Mouse (Mus musculus) telencephalon, adult 2 months (tissue): ENCODE measurements at regions not wholly inside any gene's neighbourhood (a gene's known extent, or its start where the extent isn't known, plus 50 kb on each side); places are given as distances from the start of the nearest gene placed in this dataset.

Experiments
- DNase-seq: peaks from one replicate; pipeline ENCODE4 v3.0.0-alpha.2; 2011; ENCODE audit warnings: low read depth, low spot score

- peak; percentile 11 for DNase-seq
Observed at GRCm38 (mm10) chr3:17201773-17202172, 746.4 kb upstream of the Cypt12 start.

GRCm38 (mm10) chr3:17214031-17214430 is 734.2 kb upstream of the Cypt12 start:
- DNase-seq = no peak

GRCm38 (mm10) chr3:17216825-17217224 is 731.4 kb upstream of the Cypt12 start:
- DNase-seq = no peak

GRCm38 (mm10) chr3:17238407-17238806 is 709.8 kb upstream of the Cypt12 start:
- DNase-seq = no peak

- peak; percentile 19 for DNase-seq
Observed at GRCm38 (mm10) chr3:17258397-17258796, 689.8 kb upstream of the Cypt12 start.

- peak; percentile 50 for DNase-seq
Observed at GRCm38 (mm10) chr3:17259093-17259492, 689.1 kb upstream of the Cypt12 start.

GRCm38 (mm10) chr3:17281231-17281630 is 667.0 kb upstream of the Cypt12 start:
- DNase-seq = no peak

GRCm38 (mm10) chr3:17282881-17283280 is 665.3 kb upstream of the Cypt12 start:
- DNase-seq = no peak

GRCm38 (mm10) chr3:17317523-17317922 is 630.7 kb upstream of the Cypt12 start:
- DNase-seq = no peak

- no peak for DNase-seq
Observed at GRCm38 (mm10) chr3:17318450-17318849, 629.8 kb upstream of the Cypt12 start.

GRCm38 (mm10) chr3:17319213-17319612 is 629.0 kb upstream of the Cypt12 start:
- no peak for DNase-seq

- DNase-seq = no peak
Observed at GRCm38 (mm10) chr3:17319931-17320330, 628.3 kb upstream of the Cypt12 start.

- no peak for DNase-seq
Observed at GRCm38 (mm10) chr3:17322266-17322665, 625.9 kb upstream of the Cypt12 start.

- no peak for DNase-seq
Observed at GRCm38 (mm10) chr3:17324816-17325215, 623.4 kb upstream of the Cypt12 start.

- DNase-seq = no peak
Observed at GRCm38 (mm10) chr3:17325821-17326220, 622.4 kb upstream of the Cypt12 start.

- no peak for DNase-seq
Observed at GRCm38 (mm10) chr3:17326292-17326691, 621.9 kb upstream of the Cypt12 start.

GRCm38 (mm10) chr3:17326774-17327173 is 621.4 kb upstream of the Cypt12 start:
- no peak for DNase-seq

GRCm38 (mm10) chr3:17327706-17328105 is 620.5 kb upstream of the Cypt12 start:
- no peak for DNase-seq

GRCm38 (mm10) chr3:17329411-17329810 is 618.8 kb upstream of the Cypt12 start:
- DNase-seq = no peak

GRCm38 (mm10) chr3:17330429-17331373 is 617.5 kb upstream of the Cypt12 start:
- DNase-seq = no peak

- no peak for DNase-seq
Observed at GRCm38 (mm10) chr3:17360253-17360652, 588.0 kb upstream of the Cypt12 start.
